Mouse (Mus musculus): Measurements from ENCODE around the gene Tyw1.

DNA sequence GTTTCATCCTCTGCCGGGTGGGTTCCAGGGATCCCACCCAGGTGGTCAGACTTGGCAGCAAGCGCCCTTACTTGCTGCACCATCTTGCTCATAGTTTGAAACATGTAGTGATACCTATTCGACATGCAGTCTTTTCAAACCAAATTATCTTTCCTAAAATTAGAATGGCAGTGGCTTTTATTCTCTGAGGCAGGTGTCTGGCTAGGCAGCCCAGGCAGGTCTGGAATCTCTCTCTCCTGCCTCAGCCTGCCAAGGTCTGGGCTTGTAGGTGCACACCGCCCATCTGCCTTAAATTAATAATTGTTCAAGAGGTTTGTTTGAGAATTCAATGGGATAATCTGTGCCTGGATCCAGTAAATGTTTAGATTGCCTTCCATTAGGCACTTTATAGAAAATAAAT is 75.4 kb downstream of the Tyw1 start:
- TF ChIP-seq CTCF (IDR thresholded peaks at IDR 0.05; ENCODE audit: low read depth): no peak
- no peak for TF ChIP-seq EP300 (optimal IDR thresholded peaks at IDR 0.05)

All from stomach, postnatal 0 days (tissue).